14 mouse cellular contexts compared by ENCODE assay signal in genomic region chr1:90162379-90162857, GRCm38 (mm10). TPM values are rescaled to one million over a fixed set of nuclear protein-coding genes. Genes with fewer than 3 reads are reported as not detected.
DNase-seq lines count a peak whose midpoint lies in the region; ATAC-seq and TF ChIP-seq lines count a peak whose summit lies in the region.
"Had no signal": no experiment of that assay in that cellular context is flagged by ENCODE, and none has a peak within 500 bp of the region (broad histone marks: within the 10 kb centered on the region; RNA-seq: fewer than 3 reads in every experiment).

No protein-coding gene starts in this region.

- TF ChIP-seq CTCF in heart, adult 2 months (IDR thresholded peaks at IDR 0.05), result no peak
- TF ChIP-seq CTCF in liver, postnatal 0 days (IDR thresholded peaks at IDR 0.05; ENCODE audit: low read depth), result no peak

- no peaks in the 10 kb centered on the region for H3K9me3 ChIP-seq in liver, postnatal 0 days (ENCODE audit: low read length)
- H3K9me3 ChIP-seq in embryonic facial prominence, embryonic 10.5 days, result no peaks in the 10 kb centered on the region

- DNase-seq in heart, adult 2 months, result peak in 1 of 2 experiments; percentile 32
- no peak for DNase-seq in heart, postnatal 36 days
- no peak for DNase-seq in liver, postnatal 0 days
- DNase-seq in liver, result no peak
- no peak for DNase-seq in embryonic facial prominence, embryonic 10.5 days (ENCODE audit: low spot score)
- DNase-seq in lung, postnatal 36 days, result peak; percentile 14
- DNase-seq in natural killer cell, adult 2 months (ENCODE audit: low spot score in 2 of 2), result no peak
- DNase-seq in thymus, postnatal 0 days (ENCODE audit: low spot score), result no peak
- DNase-seq: thymus, postnatal 36 days had no signal

- H3K9ac ChIP-seq in heart, adult 2 months (ENCODE audit: low read depth, low read length), result no peak overlapping the region
- no peak overlapping the region for H3K9ac ChIP-seq in liver, postnatal 0 days (replicated peaks)

- no peak overlapping the region for H3K4me2 ChIP-seq in liver, postnatal 0 days (ENCODE audit: low read depth, low read length)

- H3K27ac ChIP-seq in heart, adult 2 months, result peak overlapping the region; percentile 27
- H3K27ac ChIP-seq in liver, postnatal 0 days (ENCODE audit: low read depth), result 0 out of 2 replicates have a peak overlapping the region, but pooled peaks have one; percentile 44
- H3K27ac ChIP-seq in embryonic facial prominence, embryonic 10.5 days (replicated peaks), result peak overlapping the region; percentile 70
- H3K27ac ChIP-seq: left cerebral cortex, adult 2 months had no signal

- no peak for TF ChIP-seq POLR2A in heart, adult 2 months (IDR thresholded peaks at IDR 0.05; ENCODE audit: insufficient read depth, low read depth, low read length)

- 46% methylated on average over 13 of the region's 13 CpGs for WGBS in heart, adult 2 months
- 57% methylated on average over 13 of the region's 13 CpGs for WGBS in liver, postnatal 0 days (ENCODE audit: insufficient replicate concordance)
- 68% methylated on average over 13 of the region's 13 CpGs for WGBS in embryonic facial prominence, embryonic 10.5 days

- no peak overlapping the region for H3K4me3 ChIP-seq in heart, adult 2 months
- no peak overlapping the region for H3K4me3 ChIP-seq in liver, postnatal 0 days (ENCODE audit: low read depth, low read length)
- no peak overlapping the region for H3K4me3 ChIP-seq in embryonic facial prominence, embryonic 10.5 days
- H3K4me3 ChIP-seq: left cerebral cortex, adult 2 months had no signal

- H3K79me2 ChIP-seq in heart, adult 2 months (replicated peaks; ENCODE audit: control insufficient read depth, insufficient read depth, low read length), result no peaks in the 10 kb centered on the region

- peaks cover 6% of the 10 kb centered on the region for H3K4me1 ChIP-seq in heart, adult 2 months (ENCODE audit: control insufficient read depth, insufficient read depth, low read length)
- no peaks in the 10 kb centered on the region for H3K4me1 ChIP-seq in liver, postnatal 0 days (ENCODE audit: insufficient read depth)
- peaks cover 38% of the 10 kb centered on the region for H3K4me1 ChIP-seq in embryonic facial prominence, embryonic 10.5 days

- no peaks in the 10 kb centered on the region for H3K27me3 ChIP-seq in heart, adult 2 months (ENCODE audit: control insufficient read depth, insufficient read depth, low read length)
- H3K27me3 ChIP-seq in liver, postnatal 0 days (ENCODE audit: insufficient read depth, low read length), result no peaks in the 10 kb centered on the region
- H3K27me3 ChIP-seq in embryonic facial prominence, embryonic 10.5 days (replicated peaks; ENCODE audit: low read depth, poor library complexity, severe bottlenecking), result no peaks in the 10 kb centered on the region
- H3K27me3 ChIP-seq: CH12.LX had no signal

- intact Hi-C loops in heart, adult 2 months (cut with DNase I), result loop anchor here (5.0 kb wide), 2 partner anchors 100 to 330 kb away; no protein-coding TSS in a partner anchor
- intact Hi-C loops in heart, postnatal 36 days (cut with DNase I), result no loop called here

- no peaks in the 10 kb centered on the region for H3K36me3 ChIP-seq in heart, adult 2 months (ENCODE audit: control insufficient read depth, insufficient read depth, low read length)
- no peaks in the 10 kb centered on the region for H3K36me3 ChIP-seq in liver, postnatal 0 days (replicated peaks; ENCODE audit: insufficient read depth, low read length)
- no peaks in the 10 kb centered on the region for H3K36me3 ChIP-seq in embryonic facial prominence, embryonic 10.5 days (replicated peaks)

- no peak for ATAC-seq in liver, postnatal 0 days
- ATAC-seq: inflammation-experienced regulatory T-cells, adult 6 months had no signal

- peak; percentile 29; the same call in 1 of the 2 replicates for TF ChIP-seq EP300 in heart, adult 2 months (IDR thresholded peaks at IDR 0.05; ENCODE audit: insufficient read depth, low read depth, low read length)
- TF ChIP-seq EP300 in liver, postnatal 0 days (IDR thresholded peaks at IDR 0.05; ENCODE audit: low read depth), result no peak

RNA-seq across cellular contexts. Expression of gene Iqca, which starts 9.2 kb away (rescaled TPM):
- total RNA-seq in heart, adult 2 months (2021), result not detected
- 0.43 TPM in 1 of 2 replicates, not detected in the other for polyA plus RNA-seq in heart, adult 2 months (2012; rRNA removed)
- not detected for total RNA-seq in heart, postnatal 36 days (2021)
- polyA plus RNA-seq in liver, postnatal 0 days (2015; fragmentation: Nextera tagmentation; extraction: Ambion mirVana), result 1.5 and 1.7 TPM in 2 replicates
- polyA plus RNA-seq in embryonic facial prominence, embryonic 10.5 days (2016; fragmentation: Nextera tagmentation; extraction: Ambion mirVana), result 0.20 TPM in 1 of 2 replicates, not detected in the other
- polyA plus RNA-seq in thymus, postnatal 0 days (2015; fragmentation: Nextera tagmentation; extraction: Ambion mirVana), result 0.07 and 0.14 TPM in 2 replicates
- total RNA-seq: neutrophil, adult 5-6 weeks had no signal
- polyA plus RNA-seq: inflammation-experienced regulatory T-cells, adult 6 months; small intestine, adult 2 months had no signal

RNA-seq across cellular contexts. Expression of gene Ackr3, which starts 41.4 kb away (rescaled TPM):
- 10 to 100 TPM; 56.5 to 58.0 TPM for total RNA-seq in heart, adult 2 months (2021)
- 186 and 351 TPM in 2 replicates for polyA plus RNA-seq in heart, adult 2 months (2012; rRNA removed)
- total RNA-seq in heart, postnatal 36 days (2021), result 10 to 100 TPM; 56.4 to 92.5 TPM
- 2.3 and 2.5 TPM in 2 replicates for polyA plus RNA-seq in liver, postnatal 0 days (2015; fragmentation: Nextera tagmentation; extraction: Ambion mirVana)
- 20.0 and 22.4 TPM in 2 replicates for polyA plus RNA-seq in embryonic facial prominence, embryonic 10.5 days (2016; fragmentation: Nextera tagmentation; extraction: Ambion mirVana)
- 1.6 TPM in 2 replicates for polyA plus RNA-seq in thymus, postnatal 0 days (2015; fragmentation: Nextera tagmentation; extraction: Ambion mirVana)
- total RNA-seq: neutrophil, adult 5-6 weeks had no signal
